Mouse (Mus musculus): ENCODE results near the gene Steap2. TPM values are rescaled to one million over a fixed set of nuclear protein-coding genes. Genes with fewer than 3 reads are reported as not detected.

The Steap2 gene
- polyA plus RNA-seq, 1 experiment from 2014 or later: 6.3 TPM

- Histone ChIP-seq H3K4me3 (ENCODE audit: low read depth, low read length) (no peak overlapping the region), H3K27ac (ENCODE audit: low read depth, low read length) (no peak overlapping the region), H3K27me3 (ENCODE audit: control insufficient read depth, insufficient read depth, low read length) (no peaks in the 10 kb centered on the region), H3K36me3 (ENCODE audit: control insufficient read depth, insufficient read depth, low read length) (no peaks in the 10 kb centered on the region), H3K9me3 (ENCODE audit: control insufficient read depth, low read length) (no peaks in the 10 kb centered on the region), H3K4me2 (no peak overlapping the region), H3K4me1 (ENCODE audit: control insufficient read depth, insufficient read depth, low read length) (no peaks in the 10 kb centered on the region), H3K9ac (ENCODE audit: low read length) (no peak overlapping the region)
- ATAC-seq (ENCODE audit: low FRiP score) (no peak), DNase-seq (ENCODE audit: low spot score, missing footprints) (no peak)
- 74% methylated on average over 4 of the region's 4 CpGs for WGBS
Observed at GRCm38 (mm10) chr5:5683292-5683691, 11.1 kb downstream of the Steap2 start.

GRCm38 (mm10) chr5:5679459-5679858 is 14.9 kb downstream of the Steap2 start:
- H3K27ac ChIP-seq (ENCODE audit: low read depth, low read length): no peak overlapping the region

DNA sequence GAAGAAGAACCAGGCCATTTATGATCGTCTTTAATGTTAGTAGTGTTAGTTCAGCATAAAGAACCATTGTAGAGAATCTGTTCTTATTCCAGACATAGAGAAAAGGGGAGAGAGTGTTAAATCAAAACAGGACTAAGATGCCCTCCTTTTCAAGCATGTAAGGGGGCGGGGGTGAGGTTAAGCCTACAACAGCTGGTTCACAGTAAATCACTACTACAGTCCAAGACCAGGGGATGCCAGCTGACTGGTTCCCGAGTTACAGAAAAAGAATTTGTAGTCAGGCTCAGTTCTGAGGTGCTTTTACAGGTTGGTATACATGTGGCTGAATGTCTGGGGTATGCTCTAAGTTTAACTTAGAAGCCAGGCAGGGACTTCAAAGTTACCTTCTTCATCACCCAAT is 18.3 kb downstream of the Steap2 start:
- ATAC-seq (ENCODE audit: low FRiP score): no peak
- 86% methylated on average over 3 of the region's 3 CpGs for WGBS

More at GRCm38 (mm10) chr5:5679459-5679858, 14.9 kb downstream of the Steap2 start:
- Histone ChIP-seq H3K27me3 (ENCODE audit: control insufficient read depth, insufficient read depth, low read length) (no peaks in the 10 kb centered on the region), H3K9ac (ENCODE audit: low read length) (no peak overlapping the region), H3K36me3 (ENCODE audit: control insufficient read depth, insufficient read depth, low read length) (no peaks in the 10 kb centered on the region), H3K4me1 (ENCODE audit: control insufficient read depth, insufficient read depth, low read length) (no peaks in the 10 kb centered on the region), H3K9me3 (ENCODE audit: control insufficient read depth, low read length) (no peaks in the 10 kb centered on the region), H3K4me2 (no peak overlapping the region), H3K4me3 (ENCODE audit: low read depth, low read length) (no peak overlapping the region)
- 0 out of 2 replicates have a peak, but pooled peaks have one; percentile 22 for ATAC-seq (ENCODE audit: low FRiP score)
- peak; percentile 65 for DNase-seq (ENCODE audit: low spot score, missing footprints)

GRCm38 (mm10) chr5:5668920-5669319 is 25.5 kb downstream of the Steap2 start:
- Histone ChIP-seq H3K4me2 (no peak overlapping the region), H3K27ac (ENCODE audit: low read depth, low read length) (no peak overlapping the region), H3K4me1 (ENCODE audit: control insufficient read depth, insufficient read depth, low read length) (peaks cover 4% of the 10 kb centered on the region; the same call in 1 of the 2 replicates), H3K36me3 (ENCODE audit: control insufficient read depth, insufficient read depth, low read length) (peaks cover 2% of the 10 kb centered on the region; the same call in 1 of the 2 replicates), H3K9ac (ENCODE audit: low read length) (no peak overlapping the region), H3K4me3 (ENCODE audit: low read depth, low read length) (no peak overlapping the region), H3K27me3 (ENCODE audit: control insufficient read depth, insufficient read depth, low read length) (no peaks in the 10 kb centered on the region), H3K9me3 (ENCODE audit: control insufficient read depth, low read length) (no peaks in the 10 kb centered on the region)
- 82% methylated on average over 7 of the region's 7 CpGs for WGBS
- no peak for DNase-seq (ENCODE audit: low spot score, missing footprints)
- no peak for ATAC-seq (ENCODE audit: low FRiP score)

More for the DNA sequence above, 18.3 kb downstream of the Steap2 start:
- Histone ChIP-seq H3K4me1 (ENCODE audit: control insufficient read depth, insufficient read depth, low read length) (no peaks in the 10 kb centered on the region), H3K4me3 (ENCODE audit: low read depth, low read length) (no peak overlapping the region), H3K27me3 (ENCODE audit: control insufficient read depth, insufficient read depth, low read length) (no peaks in the 10 kb centered on the region), H3K27ac (ENCODE audit: low read depth, low read length) (no peak overlapping the region), H3K4me2 (no peak overlapping the region), H3K9me3 (ENCODE audit: control insufficient read depth, low read length) (no peaks in the 10 kb centered on the region), H3K9ac (ENCODE audit: low read length) (no peak overlapping the region), H3K36me3 (ENCODE audit: control insufficient read depth, insufficient read depth, low read length) (no peaks in the 10 kb centered on the region)
- no peak for DNase-seq (ENCODE audit: low spot score, missing footprints)

DNA sequence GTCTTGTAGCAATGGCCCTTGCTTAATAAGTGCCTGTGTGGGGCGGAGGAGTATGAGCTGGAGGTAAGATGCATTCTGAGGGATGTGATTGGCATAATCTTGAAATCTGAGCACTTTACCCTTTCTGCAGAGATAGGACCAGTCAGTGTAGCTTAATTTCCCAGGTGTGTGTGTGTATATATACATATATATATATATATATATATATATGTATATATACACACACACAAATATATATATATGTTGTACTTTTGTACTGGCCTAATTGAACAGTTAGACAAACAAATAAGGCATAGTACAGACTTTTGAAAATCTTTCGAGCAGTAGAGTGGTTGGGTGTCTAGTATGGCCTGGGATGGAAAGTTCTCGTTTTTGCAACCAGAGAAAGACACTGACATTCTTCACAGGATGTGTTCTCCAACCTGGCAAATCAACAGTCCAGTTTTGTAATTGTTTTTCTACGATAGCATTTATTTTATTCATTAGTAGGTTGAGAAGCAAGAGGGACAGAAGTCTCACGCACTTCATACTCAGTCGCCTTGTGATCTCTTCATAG is 29.9 kb downstream of the Steap2 start:
- WGBS: 59% methylated on average over 6 of the region's 6 CpGs
- peak overlapping the region; percentile 73 for H3K9ac ChIP-seq (ENCODE audit: low read length)

DNA sequence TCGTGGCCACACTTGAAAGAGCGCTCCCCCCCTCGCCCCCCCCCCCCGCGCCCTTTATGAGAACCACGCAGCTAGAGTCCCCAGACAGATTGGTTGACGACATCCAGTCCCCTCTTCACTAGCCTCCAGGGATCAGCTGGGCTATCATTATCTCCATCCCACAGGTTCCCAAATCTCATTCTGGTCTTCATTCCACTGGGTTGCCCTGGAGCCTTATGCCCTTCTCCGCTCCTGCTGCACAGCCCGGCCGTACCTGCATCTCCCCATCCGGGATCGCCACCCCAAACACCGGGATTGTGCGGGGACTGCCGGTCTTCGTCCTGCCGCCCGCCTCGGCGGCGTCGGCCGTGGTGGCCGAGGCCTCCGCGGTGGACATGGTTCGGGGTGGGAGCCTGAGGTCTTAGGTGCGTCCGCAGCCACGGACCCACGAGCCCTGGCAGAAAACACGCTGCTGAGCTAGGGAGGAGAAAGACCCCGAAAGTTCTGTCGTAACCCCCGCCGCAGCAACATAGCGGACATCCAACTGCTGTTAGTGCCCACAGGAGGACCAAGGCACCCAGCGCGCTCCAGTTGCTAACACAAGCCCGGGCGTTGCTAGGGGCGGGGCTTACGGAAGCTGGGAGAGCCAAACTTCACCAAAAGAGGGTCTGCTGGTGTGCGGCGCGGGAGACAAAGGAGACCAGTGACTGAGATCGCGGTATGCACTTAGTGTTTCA is 30.6 kb downstream of the Steap2 start, which contains the start of gene Cfap69:
TSS of gene Cfap69 (minus strand) at position 585 of the 716 bp plus-strand sequence.
- under 1% methylated on average over 47 of the region's 48 CpGs for WGBS
- no peaks in the 10 kb centered on the region for H3K27me3 ChIP-seq (ENCODE audit: control insufficient read depth, insufficient read depth, low read length)
- peaks cover 4% of the 10 kb centered on the region; the same call in 1 of the 2 replicates for H3K4me1 ChIP-seq (ENCODE audit: control insufficient read depth, insufficient read depth, low read length)
- peak within 1 kb of the TSS; percentile 73 for H3K9ac ChIP-seq (ENCODE audit: low read length)
- peak within 1 kb of the TSS; percentile 72 for H3K4me3 ChIP-seq (ENCODE audit: low read depth, low read length)
- DNase-seq (ENCODE audit: low spot score, missing footprints): peak; percentile 99
- ATAC-seq (ENCODE audit: low FRiP score): peak; percentile 99
- H3K27ac ChIP-seq (ENCODE audit: low read depth, low read length): no peak within 1 kb of the TSS
- no peaks in the 10 kb centered on the region for H3K9me3 ChIP-seq (ENCODE audit: control insufficient read depth, low read length)
- peak within 1 kb of the TSS; percentile 93 for H3K4me2 ChIP-seq
- H3K36me3 ChIP-seq (ENCODE audit: control insufficient read depth, insufficient read depth, low read length): peaks cover 2% of the 10 kb centered on the region; the same call in 1 of the 2 replicates

More for the DNA sequence above, 29.9 kb downstream of the Steap2 start:
- Histone ChIP-seq H3K4me3 (ENCODE audit: low read depth, low read length) (peak overlapping the region; percentile 72), H3K4me1 (ENCODE audit: control insufficient read depth, insufficient read depth, low read length) (peaks cover 4% of the 10 kb centered on the region; the same call in 1 of the 2 replicates), H3K4me2 (peak overlapping the region; percentile 93), H3K27ac (ENCODE audit: low read depth, low read length) (no peak overlapping the region), H3K27me3 (ENCODE audit: control insufficient read depth, insufficient read depth, low read length) (no peaks in the 10 kb centered on the region), H3K9me3 (ENCODE audit: control insufficient read depth, low read length) (no peaks in the 10 kb centered on the region), H3K36me3 (ENCODE audit: control insufficient read depth, insufficient read depth, low read length) (peaks cover 2% of the 10 kb centered on the region; the same call in 1 of the 2 replicates)
- DNase-seq (ENCODE audit: low spot score, missing footprints) (peak; percentile 89), ATAC-seq (ENCODE audit: low FRiP score) (peak; percentile 34)

DNA sequence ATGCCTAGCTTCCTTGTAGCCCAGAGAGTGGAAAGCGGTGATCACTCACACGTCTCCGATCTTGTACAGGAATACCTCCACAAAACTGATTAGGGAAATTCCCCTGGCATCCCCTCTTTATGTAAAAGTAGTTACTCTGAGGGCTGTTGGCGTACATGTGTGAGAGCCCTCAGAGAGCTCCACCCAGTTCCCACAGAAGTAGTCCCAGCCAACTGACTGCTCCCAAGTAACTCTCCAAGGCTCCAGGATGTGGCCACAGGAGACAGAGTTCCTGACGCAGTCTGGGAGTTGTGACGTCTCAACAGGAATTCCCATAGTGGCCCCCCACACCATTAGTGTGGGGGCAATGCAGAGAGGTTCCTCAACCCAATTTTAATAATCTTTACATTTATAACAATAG is 31.3 kb downstream of the Steap2 start:
- DNase-seq (ENCODE audit: low spot score, missing footprints) (no peak), ATAC-seq (ENCODE audit: low FRiP score) (no peak)
- no peaks in the 10 kb centered on the region for H3K27me3 ChIP-seq (ENCODE audit: control insufficient read depth, insufficient read depth, low read length)
- no peaks in the 10 kb centered on the region for H3K9me3 ChIP-seq (ENCODE audit: control insufficient read depth, low read length)
- H3K4me3 ChIP-seq (ENCODE audit: low read depth, low read length): peak overlapping the region; percentile 72; the same call in 1 of the 2 replicates
- H3K4me1 ChIP-seq (ENCODE audit: control insufficient read depth, insufficient read depth, low read length): peaks cover 4% of the 10 kb centered on the region; the same call in 1 of the 2 replicates
- WGBS: 49% methylated on average over 6 of the region's 6 CpGs
- peaks cover 2% of the 10 kb centered on the region; the same call in 1 of the 2 replicates for H3K36me3 ChIP-seq (ENCODE audit: control insufficient read depth, insufficient read depth, low read length)
- peak overlapping the region; percentile 93 for H3K4me2 ChIP-seq
- no peak overlapping the region for H3K27ac ChIP-seq (ENCODE audit: low read depth, low read length)
- H3K9ac ChIP-seq (ENCODE audit: low read length): no peak overlapping the region

GRCm38 (mm10) chr5:5658680-5659079 is 35.7 kb downstream of the Steap2 start:
- WGBS: 74% methylated on average over 2 of the region's 2 CpGs
- Histone ChIP-seq H3K4me1 (ENCODE audit: control insufficient read depth, insufficient read depth, low read length) (no peaks in the 10 kb centered on the region), H3K4me3 (ENCODE audit: low read depth, low read length) (no peak overlapping the region), H3K9me3 (ENCODE audit: control insufficient read depth, low read length) (no peaks in the 10 kb centered on the region), H3K36me3 (ENCODE audit: control insufficient read depth, insufficient read depth, low read length) (no peaks in the 10 kb centered on the region), H3K27ac (ENCODE audit: low read depth, low read length) (no peak overlapping the region), H3K9ac (ENCODE audit: low read length) (no peak overlapping the region), H3K27me3 (ENCODE audit: control insufficient read depth, insufficient read depth, low read length) (no peaks in the 10 kb centered on the region), H3K4me2 (no peak overlapping the region)
- ATAC-seq (ENCODE audit: low FRiP score) (no peak), DNase-seq (ENCODE audit: low spot score, missing footprints) (no peak)

DNA sequence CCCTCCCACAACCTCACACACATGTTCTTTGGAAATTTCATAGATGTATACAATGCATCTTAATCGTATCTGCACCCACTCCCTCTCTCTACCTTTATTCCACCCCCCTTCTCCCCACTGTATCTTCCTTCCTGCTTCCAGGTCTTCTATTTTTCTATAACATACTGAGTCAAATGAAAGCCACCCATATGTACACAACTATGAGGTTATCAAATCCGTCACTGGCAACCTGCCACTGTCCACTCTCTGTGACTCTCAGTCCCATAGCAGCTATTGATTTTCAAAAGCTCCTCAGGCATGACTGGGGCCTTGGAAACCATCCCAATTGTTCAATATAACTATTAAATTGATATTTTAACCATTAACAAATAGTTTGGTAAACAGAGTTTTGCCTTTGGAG is 36.4 kb downstream of the Steap2 start:
- WGBS: 75% methylated on average over 2 of the region's 2 CpGs

More for the DNA sequence above, 36.4 kb downstream of the Steap2 start:
- no peak overlapping the region for H3K4me3 ChIP-seq (ENCODE audit: low read depth, low read length)
- no peaks in the 10 kb centered on the region for H3K27me3 ChIP-seq (ENCODE audit: control insufficient read depth, insufficient read depth, low read length)
- no peak for ATAC-seq (ENCODE audit: low FRiP score)
- no peaks in the 10 kb centered on the region for H3K4me1 ChIP-seq (ENCODE audit: control insufficient read depth, insufficient read depth, low read length)
- no peak overlapping the region for H3K4me2 ChIP-seq
- DNase-seq (ENCODE audit: low spot score, missing footprints): no peak
- no peak overlapping the region for H3K9ac ChIP-seq (ENCODE audit: low read length)
- H3K36me3 ChIP-seq (ENCODE audit: control insufficient read depth, insufficient read depth, low read length): no peaks in the 10 kb centered on the region
- no peak overlapping the region for H3K27ac ChIP-seq (ENCODE audit: low read depth, low read length)
- H3K9me3 ChIP-seq (ENCODE audit: control insufficient read depth, low read length): no peaks in the 10 kb centered on the region

All from midbrain, embryonic 11.5 days (tissue).